Mouse (Mus musculus): ENCODE measurements around the gene Nob1.
A peak's percentile ranks its signal among the peaks of the same experiment; 100 is the strongest.

- TF ChIP-seq CTCF (IDR thresholded peaks at IDR 0.05; ENCODE audit: low read depth): peak; percentile 98
- TF ChIP-seq EP300 (IDR thresholded peaks at IDR 0.05; ENCODE audit: low read depth): no peak
These were observed at the start of gene Nob1 for GRCm38 (mm10) chr8:107424597-107425229.
